ENCODE assay signal across 9 mouse cellular contexts in the genomic region with DNA sequence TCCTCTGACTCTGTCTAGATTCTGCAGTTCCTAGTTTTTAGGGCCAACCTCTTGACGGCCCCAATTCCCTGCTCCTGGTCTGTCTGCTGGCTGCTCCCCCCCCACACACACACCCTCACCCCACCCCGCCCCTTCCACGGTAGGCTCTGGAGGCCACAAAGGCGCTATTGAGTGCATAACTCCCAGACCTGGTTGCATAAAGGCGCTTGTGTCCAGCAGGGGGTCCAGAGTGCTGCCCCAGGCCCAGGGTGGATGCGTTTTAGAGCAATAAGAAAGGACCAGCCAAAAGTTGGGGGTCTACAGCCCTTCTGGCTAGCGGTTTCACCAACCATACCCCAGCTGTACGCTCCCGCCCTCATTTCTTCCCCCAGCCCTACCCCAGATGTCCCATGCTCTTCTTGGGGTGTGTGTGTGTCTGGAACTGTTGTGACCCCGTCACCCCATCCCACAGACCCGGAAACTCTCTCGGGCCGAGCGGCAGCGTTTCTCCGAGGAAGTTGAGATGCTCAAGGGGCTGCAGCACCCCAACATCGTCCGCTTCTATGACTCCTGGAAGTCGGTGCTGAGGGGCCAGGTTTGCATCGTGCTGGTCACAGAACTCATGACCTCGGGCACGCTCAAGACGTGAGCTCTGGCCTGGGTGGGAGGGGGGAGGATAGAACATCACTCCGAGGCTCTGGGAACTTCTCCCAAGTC. TPM values are rescaled to one million over a fixed set of nuclear protein-coding genes. Genes with fewer than 3 reads are reported as not detected.
A peak's percentile ranks its signal among the peaks of the same experiment; 100 is the strongest.
DNase-seq lines count a peak whose midpoint lies in the region; ATAC-seq lines count a peak whose summit lies in the region.
"Had no signal": no experiment of that assay in that cellular context is flagged by ENCODE, and none has a peak within 500 bp of the region (broad histone marks: within the 10 kb centered on the region; RNA-seq: fewer than 3 reads in every experiment).

No protein-coding gene starts in this region.

- no peak overlapping the region for H3K27ac ChIP-seq in lung, embryonic 15.5 days
- H3K27ac ChIP-seq in hindbrain, embryonic 10.5 days = peak overlapping the region; percentile 54
- peak overlapping the region; percentile 12; the same call in 1 of the 2 replicates for H3K27ac ChIP-seq in limb, embryonic 10.5 days
- no peak overlapping the region; the same call in 1 of the 2 replicates for H3K27ac ChIP-seq in neural tube, embryonic 14.5 days (ENCODE audit: low read depth, low read length)

- peak overlapping the region; percentile 16; the same call in 1 of the 2 replicates for H3K4me3 ChIP-seq in lung, embryonic 15.5 days
- H3K4me3 ChIP-seq in hindbrain, embryonic 10.5 days = peak overlapping the region; percentile 66
- peak overlapping the region; percentile 67 for H3K4me3 ChIP-seq in limb, embryonic 10.5 days
- H3K4me3 ChIP-seq in neural tube, embryonic 14.5 days (ENCODE audit: low read depth, low read length) = peak overlapping the region; percentile 10; the same call in 1 of the 2 replicates

- no peak for ATAC-seq in lung, embryonic 15.5 days (ENCODE audit: borderline replicate concordance, extremely low read depth, low FRiP score, low TSS enrichment)
- no peak for ATAC-seq in neural tube, embryonic 14.5 days (ENCODE audit: low read depth)
- ATAC-seq in activated CD4-positive, CD25-positive, alpha-beta regulatory T cell, adult 4 months = no peak

- no peaks in the 10 kb centered on the region for H3K9me3 ChIP-seq in lung, embryonic 15.5 days
- no peaks in the 10 kb centered on the region for H3K9me3 ChIP-seq in hindbrain, embryonic 10.5 days
- H3K9me3 ChIP-seq in limb, embryonic 10.5 days (replicated peaks) = no peaks in the 10 kb centered on the region
- no peaks in the 10 kb centered on the region for H3K9me3 ChIP-seq in neural tube, embryonic 14.5 days (ENCODE audit: control insufficient read depth, low read length)

- H3K9ac ChIP-seq in lung, embryonic 15.5 days = no peak overlapping the region
- no peak overlapping the region for H3K9ac ChIP-seq in neural tube, embryonic 14.5 days (replicated peaks; ENCODE audit: low read depth, low read length)

- H3K4me2 ChIP-seq in lung, embryonic 15.5 days = peak overlapping the region; percentile 40
- H3K4me2 ChIP-seq in neural tube, embryonic 14.5 days (ENCODE audit: low read depth, low read length) = peak overlapping the region; percentile 15; the same call in 1 of the 2 replicates

- 7% methylated on average over 24 of the region's 24 CpGs for WGBS in lung, embryonic 15.5 days
- WGBS in hindbrain, embryonic 10.5 days = under 1% methylated on average over 24 of the region's 24 CpGs
- WGBS in limb, embryonic 10.5 days = 1% methylated on average over 24 of the region's 24 CpGs
- 1% methylated on average over 24 of the region's 24 CpGs for WGBS in neural tube, embryonic 14.5 days

- no peak for DNase-seq in lung, postnatal 10 days
- peak; percentile 51 for DNase-seq in hindbrain, embryonic 10.5 days (ENCODE audit: low spot score)
- peak; percentile 53 for DNase-seq in limb, embryonic 10.5 days (ENCODE audit: low spot score)
- no peak for DNase-seq in cerebellum, adult 11 months
- no peak for DNase-seq in adipocyte (ENCODE audit: low spot score)
- DNase-seq: right cerebral cortex, postnatal 25 days had no signal

- H3K36me3 ChIP-seq in lung, embryonic 15.5 days = 0 out of 2 replicates have a peak, but pooled peaks cover 5% of the 10 kb centered on the region
- H3K36me3 ChIP-seq in hindbrain, embryonic 10.5 days = peaks cover 15% of the 10 kb centered on the region
- H3K36me3 ChIP-seq in limb, embryonic 10.5 days = peaks cover 17% of the 10 kb centered on the region
- H3K36me3 ChIP-seq in neural tube, embryonic 14.5 days (ENCODE audit: control insufficient read depth, insufficient read depth, low read length) = no peaks in the 10 kb centered on the region

- H3K27me3 ChIP-seq in lung, embryonic 15.5 days = peaks cover 42% of the 10 kb centered on the region
- H3K27me3 ChIP-seq in hindbrain, embryonic 10.5 days (ENCODE audit: insufficient read depth, poor library complexity, severe bottlenecking) = peaks cover 65% of the 10 kb centered on the region
- H3K27me3 ChIP-seq in limb, embryonic 10.5 days (ENCODE audit: low read depth, poor library complexity, severe bottlenecking) = peaks cover 69% of the 10 kb centered on the region
- peaks cover 19% of the 10 kb centered on the region for H3K27me3 ChIP-seq in neural tube, embryonic 14.5 days (ENCODE audit: control insufficient read depth, insufficient read depth, low read length)

- peaks cover 50% of the 10 kb centered on the region for H3K4me1 ChIP-seq in lung, embryonic 15.5 days
- H3K4me1 ChIP-seq in hindbrain, embryonic 10.5 days (replicated peaks) = peaks cover 73% of the 10 kb centered on the region
- peaks cover 72% of the 10 kb centered on the region for H3K4me1 ChIP-seq in limb, embryonic 10.5 days
- H3K4me1 ChIP-seq in neural tube, embryonic 14.5 days (ENCODE audit: control insufficient read depth, insufficient read depth, low read length) = peaks cover 14% of the 10 kb centered on the region; the same call in 1 of the 2 replicates

RNA-seq across cellular contexts. Expression of a gene that starts 2.1 kb away (rescaled TPM):
- polyA plus RNA-seq in lung, embryonic 15.5 days (2015; fragmentation: Nextera tagmentation; extraction: Ambion mirVana) = 3.7 and 5.0 TPM in 2 replicates
- 6.7 and 7.6 TPM in 2 replicates for polyA plus RNA-seq in hindbrain, embryonic 10.5 days (2016; fragmentation: Nextera tagmentation; extraction: Ambion mirVana)
- 4.7 and 6.2 TPM in 2 replicates for polyA plus RNA-seq in limb, embryonic 10.5 days (2016; fragmentation: Nextera tagmentation; extraction: Ambion mirVana)
- 4.2 and 5.9 TPM in 2 replicates for polyA plus RNA-seq in neural tube, embryonic 14.5 days (2014; fragmentation: Nextera tagmentation; extraction: Ambion mirVana)
- polyA plus RNA-seq in activated CD4-positive, CD25-positive, alpha-beta regulatory T cell, adult 4 months (2017; shearing (Covaris generic)) = 1 to 10 TPM in 1 of 2 experiments, under 1 TPM in 1; 0.58 to 1.0 TPM

RNA-seq across cellular contexts. Expression of a gene that starts 8.9 kb away (rescaled TPM):
- 127 and 128 TPM in 2 replicates for polyA plus RNA-seq in lung, embryonic 15.5 days (2015; fragmentation: Nextera tagmentation; extraction: Ambion mirVana)
- polyA plus RNA-seq in hindbrain, embryonic 10.5 days (2016; fragmentation: Nextera tagmentation; extraction: Ambion mirVana) = 135 TPM in 2 replicates
- 118 and 127 TPM in 2 replicates for polyA plus RNA-seq in limb, embryonic 10.5 days (2016; fragmentation: Nextera tagmentation; extraction: Ambion mirVana)
- polyA plus RNA-seq in neural tube, embryonic 14.5 days (2014; fragmentation: Nextera tagmentation; extraction: Ambion mirVana) = 121 and 134 TPM in 2 replicates
- 100 to 1,000 TPM; 122 to 153 TPM for polyA plus RNA-seq in activated CD4-positive, CD25-positive, alpha-beta regulatory T cell, adult 4 months (2017; shearing (Covaris generic))

RNA-seq across cellular contexts. Expression of a gene that starts 16.4 kb away (rescaled TPM):
- 1.3 and 1.7 TPM in 2 replicates for polyA plus RNA-seq in lung, embryonic 15.5 days (2015; fragmentation: Nextera tagmentation; extraction: Ambion mirVana)
- polyA plus RNA-seq in hindbrain, embryonic 10.5 days (2016; fragmentation: Nextera tagmentation; extraction: Ambion mirVana) = 0.95 and 1.9 TPM in 2 replicates
- polyA plus RNA-seq in limb, embryonic 10.5 days (2016; fragmentation: Nextera tagmentation; extraction: Ambion mirVana) = 1.1 TPM in 2 replicates
- 0.75 and 0.86 TPM in 2 replicates for polyA plus RNA-seq in neural tube, embryonic 14.5 days (2014; fragmentation: Nextera tagmentation; extraction: Ambion mirVana)
- polyA plus RNA-seq in activated CD4-positive, CD25-positive, alpha-beta regulatory T cell, adult 4 months (2017; shearing (Covaris generic)) = 1 to 10 TPM in 1 of 2 experiments, not detected in 1; 1.0 TPM

RNA-seq across cellular contexts. Expression of a gene that starts 16.5 kb away (rescaled TPM):
- polyA plus RNA-seq in lung, embryonic 15.5 days (2015; fragmentation: Nextera tagmentation; extraction: Ambion mirVana) = 189 and 194 TPM in 2 replicates
- 227 and 244 TPM in 2 replicates for polyA plus RNA-seq in hindbrain, embryonic 10.5 days (2016; fragmentation: Nextera tagmentation; extraction: Ambion mirVana)
- 187 and 192 TPM in 2 replicates for polyA plus RNA-seq in limb, embryonic 10.5 days (2016; fragmentation: Nextera tagmentation; extraction: Ambion mirVana)
- polyA plus RNA-seq in neural tube, embryonic 14.5 days (2014; fragmentation: Nextera tagmentation; extraction: Ambion mirVana) = 242 and 258 TPM in 2 replicates
- 100 to 1,000 TPM; 109 to 144 TPM for polyA plus RNA-seq in activated CD4-positive, CD25-positive, alpha-beta regulatory T cell, adult 4 months (2017; shearing (Covaris generic))

RNA-seq across cellular contexts. Expression of a gene that starts 16.6 kb away (rescaled TPM):
- polyA plus RNA-seq in lung, embryonic 15.5 days (2015; fragmentation: Nextera tagmentation; extraction: Ambion mirVana) = 264 and 286 TPM in 2 replicates
- 63.9 and 72.3 TPM in 2 replicates for polyA plus RNA-seq in hindbrain, embryonic 10.5 days (2016; fragmentation: Nextera tagmentation; extraction: Ambion mirVana)
- polyA plus RNA-seq in limb, embryonic 10.5 days (2016; fragmentation: Nextera tagmentation; extraction: Ambion mirVana) = 54.2 and 61.5 TPM in 2 replicates
- 63.1 and 103 TPM in 2 replicates for polyA plus RNA-seq in neural tube, embryonic 14.5 days (2014; fragmentation: Nextera tagmentation; extraction: Ambion mirVana)
- polyA plus RNA-seq in activated CD4-positive, CD25-positive, alpha-beta regulatory T cell, adult 4 months (2017; shearing (Covaris generic)) = not detected

Comparison
In these comparisons a context has a peak if more than half of its experiments do, and no peak if none do; other contexts are left out.
1. H3K27ac ChIP-seq: peak in hindbrain, embryonic 10.5 days (single experiment) and limb, embryonic 10.5 days (single experiment); none in lung, embryonic 15.5 days (single experiment) and neural tube, embryonic 14.5 days (single experiment).
2. H3K4me3 ChIP-seq: peak in every context shown above with its lines; median percentile 67 in limb, embryonic 10.5 days; 66 in hindbrain, embryonic 10.5 days; 16 in lung, embryonic 15.5 days; 10 in neural tube, embryonic 14.5 days.
3. DNase-seq: peak in hindbrain, embryonic 10.5 days (single experiment) and limb, embryonic 10.5 days (single experiment); none in lung, postnatal 10 days (single experiment), cerebellum, adult 11 months (single experiment) and adipocyte (single experiment).